Mouse (Mus musculus): ENCODE data around the gene Rcor2. TPM values are rescaled to one million over a fixed set of nuclear protein-coding genes. Genes with fewer than 3 reads are reported as not detected.

Rcor2 gene
- polyA plus RNA-seq, 1 experiment from 2014 or later, result 7.5 TPM

GRCm38 (mm10) chr19:7314976-7315586 is 48.0 kb downstream of the Rcor2 start:
- peaks cover 42% of the 10 kb centered on the region for H3K4me1 ChIP-seq (replicated peaks; ENCODE audit: control insufficient read depth, insufficient read depth, low read length)
- H3K27ac ChIP-seq (ENCODE audit: low read depth, low read length), result no peak overlapping the region
- no peak overlapping the region for H3K4me3 ChIP-seq (ENCODE audit: low read depth, low read length)
- H3K4me2 ChIP-seq, result no peak overlapping the region
- 74% methylated on average over 8 of the region's 8 CpGs for WGBS
- no peaks in the 10 kb centered on the region for H3K36me3 ChIP-seq (ENCODE audit: control insufficient read depth, insufficient read depth, low read length)
- ATAC-seq (replicated peaks; ENCODE audit: low FRiP score) (no peak), DNase-seq (ENCODE audit: low spot score) (no peak)
- H3K9me3 ChIP-seq (ENCODE audit: control insufficient read depth, low read length), result no peaks in the 10 kb centered on the region
- H3K9ac ChIP-seq (ENCODE audit: low read depth, low read length), result no peak overlapping the region
- H3K27me3 ChIP-seq (replicated peaks; ENCODE audit: control insufficient read depth, insufficient read depth, low read length), result no peaks in the 10 kb centered on the region

GRCm38 (mm10) chr19:7315587-7315984 is 48.5 kb downstream of the Rcor2 start:
- peaks cover 37% of the 10 kb centered on the region for H3K4me1 ChIP-seq (replicated peaks; ENCODE audit: control insufficient read depth, insufficient read depth, low read length)
- H3K9ac ChIP-seq (ENCODE audit: low read depth, low read length), result no peak overlapping the region
- no peak for ATAC-seq (replicated peaks; ENCODE audit: low FRiP score)

DNA sequence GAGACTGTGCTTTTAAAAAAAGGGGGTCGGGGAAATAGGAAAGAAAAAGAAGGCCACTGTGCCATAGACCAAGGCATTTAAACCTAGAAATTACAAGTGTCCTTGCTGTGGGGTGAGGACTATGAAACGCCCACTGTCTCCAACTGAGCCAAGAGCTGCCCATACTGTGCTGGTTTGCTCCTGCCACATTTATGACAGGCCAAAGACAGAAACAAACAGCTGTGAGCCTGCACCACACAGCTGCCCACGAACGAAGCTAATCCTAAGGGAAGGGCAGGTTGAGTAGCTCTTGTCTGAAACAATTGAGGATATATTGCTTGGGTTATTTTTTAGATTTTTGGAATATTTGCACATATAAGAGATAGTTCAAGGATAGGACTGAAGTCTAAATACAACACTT is 49.7 kb downstream of the Rcor2 start:
- DNase-seq (ENCODE audit: low spot score), result no peak
- H3K9me3 ChIP-seq (ENCODE audit: control insufficient read depth, low read length), result no peaks in the 10 kb centered on the region
- H3K36me3 ChIP-seq (ENCODE audit: control insufficient read depth, insufficient read depth, low read length), result no peaks in the 10 kb centered on the region
- H3K27me3 ChIP-seq (replicated peaks; ENCODE audit: control insufficient read depth, insufficient read depth, low read length), result no peaks in the 10 kb centered on the region
- H3K4me1 ChIP-seq (replicated peaks; ENCODE audit: control insufficient read depth, insufficient read depth, low read length), result peaks cover 29% of the 10 kb centered on the region
- H3K27ac ChIP-seq (ENCODE audit: low read depth, low read length), result no peak overlapping the region
- H3K9ac ChIP-seq (ENCODE audit: low read depth, low read length), result no peak overlapping the region
- no peak overlapping the region for H3K4me2 ChIP-seq
- WGBS, result 76% methylated on average over 4 of the region's 4 CpGs
- ATAC-seq (replicated peaks; ENCODE audit: low FRiP score), result no peak
- no peak overlapping the region for H3K4me3 ChIP-seq (ENCODE audit: low read depth, low read length)

More at GRCm38 (mm10) chr19:7315587-7315984, 48.5 kb downstream of the Rcor2 start:
- DNase-seq (ENCODE audit: low spot score), result no peak
- H3K27ac ChIP-seq (ENCODE audit: low read depth, low read length), result no peak overlapping the region
- H3K4me2 ChIP-seq, result no peak overlapping the region
- no peak overlapping the region for H3K4me3 ChIP-seq (ENCODE audit: low read depth, low read length)
- H3K27me3 ChIP-seq (replicated peaks; ENCODE audit: control insufficient read depth, insufficient read depth, low read length), result no peaks in the 10 kb centered on the region
- WGBS, result 87% methylated on average over 4 of the region's 4 CpGs
- no peaks in the 10 kb centered on the region for H3K36me3 ChIP-seq (ENCODE audit: control insufficient read depth, insufficient read depth, low read length)
- no peaks in the 10 kb centered on the region for H3K9me3 ChIP-seq (ENCODE audit: control insufficient read depth, low read length)

- 71% methylated on average over 4 of the region's 4 CpGs for WGBS
- DNase-seq (ENCODE audit: low spot score) (no peak), ATAC-seq (replicated peaks; ENCODE audit: low FRiP score) (no peak)
- peaks cover 26% of the 10 kb centered on the region for H3K4me1 ChIP-seq (replicated peaks; ENCODE audit: control insufficient read depth, insufficient read depth, low read length)
- no peak overlapping the region for H3K4me3 ChIP-seq (ENCODE audit: low read depth, low read length)
- H3K9me3 ChIP-seq (ENCODE audit: control insufficient read depth, low read length), result no peaks in the 10 kb centered on the region
- H3K27ac ChIP-seq (ENCODE audit: low read depth, low read length), result no peak overlapping the region
- H3K27me3 ChIP-seq (replicated peaks; ENCODE audit: control insufficient read depth, insufficient read depth, low read length), result no peaks in the 10 kb centered on the region
- H3K36me3 ChIP-seq (ENCODE audit: control insufficient read depth, insufficient read depth, low read length), result no peaks in the 10 kb centered on the region
- H3K9ac ChIP-seq (ENCODE audit: low read depth, low read length), result no peak overlapping the region
- H3K4me2 ChIP-seq, result no peak overlapping the region
Observed at GRCm38 (mm10) chr19:7317716-7318115, 50.6 kb downstream of the Rcor2 start.

GRCm38 (mm10) chr19:7320181-7320580 is 53.1 kb downstream of the Rcor2 start:
- H3K27ac ChIP-seq (ENCODE audit: low read depth, low read length), result no peak overlapping the region
- H3K4me2 ChIP-seq, result no peak overlapping the region
- WGBS, result 59% methylated on average over 2 of the region's 2 CpGs
- no peaks in the 10 kb centered on the region for H3K27me3 ChIP-seq (replicated peaks; ENCODE audit: control insufficient read depth, insufficient read depth, low read length)
- ATAC-seq (replicated peaks; ENCODE audit: low FRiP score) (no peak), DNase-seq (ENCODE audit: low spot score) (no peak)
- peaks cover 18% of the 10 kb centered on the region for H3K4me1 ChIP-seq (replicated peaks; ENCODE audit: control insufficient read depth, insufficient read depth, low read length)
- H3K36me3 ChIP-seq (ENCODE audit: control insufficient read depth, insufficient read depth, low read length), result no peaks in the 10 kb centered on the region
- H3K4me3 ChIP-seq (ENCODE audit: low read depth, low read length), result no peak overlapping the region
- H3K9ac ChIP-seq (ENCODE audit: low read depth, low read length), result no peak overlapping the region
- H3K9me3 ChIP-seq (ENCODE audit: control insufficient read depth, low read length), result no peaks in the 10 kb centered on the region

DNA sequence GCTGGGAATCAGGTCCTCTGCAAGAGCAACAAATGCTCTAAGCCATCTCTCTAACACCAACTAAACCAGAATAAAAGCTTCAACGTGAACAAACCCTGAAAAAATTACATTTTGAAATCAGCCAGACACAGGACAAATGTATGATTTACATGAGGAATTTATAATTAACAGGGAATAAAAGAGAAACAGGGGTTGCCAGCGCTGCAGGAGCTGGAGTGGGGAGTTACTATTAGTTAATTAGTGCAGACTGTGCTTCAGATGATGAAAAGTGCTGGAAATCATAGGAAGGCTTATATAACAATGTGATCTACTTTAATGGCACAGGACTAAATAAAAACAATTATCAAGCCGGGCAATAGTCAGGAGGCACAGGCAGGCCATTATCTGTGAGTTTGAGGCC is 54.3 kb downstream of the Rcor2 start:
- WGBS, result 86% methylated on average over 3 of the region's 3 CpGs
- no peak for ATAC-seq (replicated peaks; ENCODE audit: low FRiP score)
- Histone ChIP-seq H3K27ac (ENCODE audit: low read depth, low read length) (no peak overlapping the region), H3K4me1 (replicated peaks; ENCODE audit: control insufficient read depth, insufficient read depth, low read length) (peaks cover 11% of the 10 kb centered on the region), H3K27me3 (replicated peaks; ENCODE audit: control insufficient read depth, insufficient read depth, low read length) (no peaks in the 10 kb centered on the region), H3K4me2 (no peak overlapping the region), H3K36me3 (ENCODE audit: control insufficient read depth, insufficient read depth, low read length) (no peaks in the 10 kb centered on the region; the same call in 1 of the 2 replicates), H3K9ac (ENCODE audit: low read depth, low read length) (no peak overlapping the region), H3K4me3 (ENCODE audit: low read depth, low read length) (no peak overlapping the region), H3K9me3 (ENCODE audit: control insufficient read depth, low read length) (no peaks in the 10 kb centered on the region)
- no peak for DNase-seq (ENCODE audit: low spot score)

Other genes starting within 250 kb of the Rcor2 start
- 155 and 170 TPM in 2 replicates for gene Fermt3, start 247.9 kb upstream of the Rcor2 start, polyA plus RNA-seq (2014; fragmentation: Nextera tagmentation; extraction: Ambion mirVana)
- gene Stip1, start 227.4 kb upstream of the Rcor2 start, polyA plus RNA-seq (2014; fragmentation: Nextera tagmentation; extraction: Ambion mirVana), result 356 and 387 TPM in 2 replicates
- 5.9 and 6.7 TPM in 2 replicates for gene Macrod1, start 210.5 kb upstream of the Rcor2 start, polyA plus RNA-seq (2014; fragmentation: Nextera tagmentation; extraction: Ambion mirVana)
- 0.60 and 0.64 TPM in 2 replicates for gene Flrt1, start 161.6 kb upstream of the Rcor2 start, polyA plus RNA-seq (2014; fragmentation: Nextera tagmentation; extraction: Ambion mirVana)
- 139 and 140 TPM in 2 replicates for gene Otub1, start 61.0 kb upstream of the Rcor2 start, polyA plus RNA-seq (2014; fragmentation: Nextera tagmentation; extraction: Ambion mirVana)
- 1,017 and 1,108 TPM in 2 replicates for gene Cox8a, start 49.7 kb upstream of the Rcor2 start, polyA plus RNA-seq (2014; fragmentation: Nextera tagmentation; extraction: Ambion mirVana)
- 70.7 and 76.0 TPM in 2 replicates for gene Naa40, start 26.1 kb upstream of the Rcor2 start, polyA plus RNA-seq (2014; fragmentation: Nextera tagmentation; extraction: Ambion mirVana)
- 45.3 and 50.3 TPM in 2 replicates for gene Mark2, start 74.5 kb downstream of the Rcor2 start, polyA plus RNA-seq (2014; fragmentation: Nextera tagmentation; extraction: Ambion mirVana)
- gene Spindoc, start 115.7 kb downstream of the Rcor2 start, polyA plus RNA-seq (2014; fragmentation: Nextera tagmentation; extraction: Ambion mirVana), result 16.2 and 16.7 TPM in 2 replicates
- 3.5 and 4.8 TPM in 2 replicates for gene 2700081O15Rik, start 150.3 kb downstream of the Rcor2 start, polyA plus RNA-seq (2014; fragmentation: Nextera tagmentation; extraction: Ambion mirVana)
- 77.3 and 78.3 TPM in 2 replicates for gene Rtn3, start 216.0 kb downstream of the Rcor2 start, polyA plus RNA-seq (2014; fragmentation: Nextera tagmentation; extraction: Ambion mirVana)
- 10.7 and 11.2 TPM in 2 replicates for gene Atl3, start 226.7 kb downstream of the Rcor2 start, polyA plus RNA-seq (2014; fragmentation: Nextera tagmentation; extraction: Ambion mirVana)

Data from liver, embryonic 11.5 days (tissue).